Mouse (Mus musculus) heart, postnatal 4 days (tissue): Measurements from ENCODE around the gene Hydin. TPM values are rescaled to one million over a fixed set of nuclear protein-coding genes. Genes with fewer than 3 reads are reported as not detected.
"Not testable (repeated sequence)": the region's sequence is repeated elsewhere in the genome, so short reads cannot be mapped to it uniquely, and the experiment has no call there.

ENCODE experiments used
- DNase-seq: peaks from one replicate; pipeline ENCODE4 v3.0.0; 2021
- total RNA-seq, 2 experiments: library from RNA; stranded (reverse); gene quantifications; 2 replicates each; pipeline ENCODE4 v1.2.3; 2021

Hydin gene
- total RNA-seq, 2 experiments from 2014 or later = 0.14 to 0.16 TPM

- no peak for DNase-seq
These were observed 72.7 kb downstream of the Hydin start for GRCm38 (mm10) chr8:110339447-110339846.

DNA sequence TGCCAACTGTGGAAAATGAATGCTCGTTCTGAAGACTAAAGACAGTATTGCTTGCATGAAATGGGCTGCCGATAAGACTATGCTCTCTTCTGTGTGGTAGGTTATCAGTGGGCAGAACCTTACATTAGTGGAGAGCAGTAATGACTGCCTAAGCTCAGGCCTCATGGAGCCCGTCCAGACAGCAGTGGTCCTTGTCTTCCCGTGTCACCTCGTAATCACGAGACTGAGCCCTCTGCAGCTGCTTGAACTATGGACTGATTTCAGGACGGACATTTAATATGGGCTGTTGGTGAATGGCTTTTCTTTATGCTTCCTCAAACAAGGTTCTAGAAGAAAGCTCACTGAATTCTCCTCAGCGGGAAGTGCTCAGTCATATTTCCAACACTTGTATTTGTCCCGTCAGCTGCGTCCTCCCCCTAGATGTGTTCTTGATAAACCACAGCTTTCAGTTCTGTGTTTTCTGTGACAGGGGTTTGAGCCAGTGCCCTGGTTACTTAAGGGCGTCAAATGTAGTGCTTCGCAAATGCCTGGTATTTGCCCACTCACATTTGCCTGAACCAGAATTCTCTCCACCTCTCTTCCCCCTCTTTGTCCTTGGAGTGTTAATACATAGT, 73.4 kb downstream of the Hydin start:
- DNase-seq = no peak

GRCm38 (mm10) chr8:110345697-110346394, 79.1 kb downstream of the Hydin start:
- DNase-seq = no peak

GRCm38 (mm10) chr8:110346915-110347314, 80.1 kb downstream of the Hydin start:
- no peak for DNase-seq

DNA sequence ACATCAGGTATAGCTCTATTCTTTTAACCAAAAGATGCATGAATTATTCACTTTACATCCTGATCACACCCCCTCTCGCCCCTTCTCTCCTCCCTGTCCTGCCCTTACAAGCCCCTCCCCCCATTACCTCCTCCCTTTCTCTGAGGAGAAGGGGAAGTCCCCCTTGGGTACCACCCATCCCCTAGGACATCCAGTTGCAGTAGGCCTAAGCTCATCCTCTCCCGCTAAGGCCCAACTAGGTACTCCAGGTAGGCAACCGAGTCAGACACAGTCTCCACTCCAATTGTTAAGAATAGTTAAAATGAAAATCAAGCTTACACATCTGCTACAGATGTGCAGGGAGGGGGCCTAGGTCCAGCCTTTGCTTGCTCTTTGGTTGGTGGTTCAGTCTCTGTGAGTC, 83.9 kb downstream of the Hydin start:
- DNase-seq = no peak

- DNase-seq = no peak
These were observed 85.1 kb downstream of the Hydin start for GRCm38 (mm10) chr8:110351909-110352308.

- no peak for DNase-seq
These were observed 96.2 kb downstream of the Hydin start for GRCm38 (mm10) chr8:110362975-110363374.

- DNase-seq = no peak
These were observed 106.1 kb downstream of the Hydin start for GRCm38 (mm10) chr8:110372836-110373235.

- DNase-seq = no peak
These were observed 106.9 kb downstream of the Hydin start for GRCm38 (mm10) chr8:110373695-110374094.

DNA sequence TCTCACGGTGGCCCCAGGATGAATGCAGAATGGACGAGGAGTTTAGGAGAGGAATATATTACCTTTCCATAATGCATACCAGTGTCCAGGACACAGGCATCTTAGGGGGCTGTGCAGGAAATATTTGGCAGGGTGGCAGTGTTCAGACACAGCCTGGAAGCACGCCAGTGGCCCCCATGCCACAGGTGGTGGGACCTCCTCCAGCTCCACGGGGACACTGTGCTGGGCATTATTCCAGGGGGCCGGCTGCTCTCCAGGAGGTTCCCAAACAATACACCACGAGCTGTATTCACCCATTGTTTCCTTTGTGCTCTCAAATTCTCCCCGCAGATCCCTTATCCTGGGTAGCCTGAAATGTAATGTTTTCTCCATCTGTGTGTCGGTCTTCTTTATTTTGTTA, 116.0 kb downstream of the Hydin start:
- DNase-seq = peak; percentile 10

DNA sequence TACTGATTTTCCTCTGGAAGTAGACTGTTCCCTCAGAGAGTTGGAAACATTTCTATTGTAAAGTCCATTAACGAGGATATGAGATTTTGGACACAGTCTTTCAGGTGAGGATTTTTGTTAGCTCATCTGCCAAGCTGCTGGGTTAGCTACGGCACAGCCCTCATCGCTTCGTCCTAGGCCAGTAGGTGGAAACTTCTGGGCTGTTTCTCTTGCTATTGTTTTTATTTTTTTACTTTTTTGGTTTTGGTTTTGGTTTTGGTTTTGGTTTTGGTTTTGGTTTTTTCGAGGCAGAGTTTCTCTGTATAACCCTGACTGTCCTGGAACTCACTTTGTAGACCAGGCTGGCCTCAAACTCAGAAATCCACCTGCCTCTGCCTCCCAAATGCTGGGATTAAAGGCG, 117.9 kb downstream of the Hydin start:
- not testable (repeated sequence) for DNase-seq

DNA sequence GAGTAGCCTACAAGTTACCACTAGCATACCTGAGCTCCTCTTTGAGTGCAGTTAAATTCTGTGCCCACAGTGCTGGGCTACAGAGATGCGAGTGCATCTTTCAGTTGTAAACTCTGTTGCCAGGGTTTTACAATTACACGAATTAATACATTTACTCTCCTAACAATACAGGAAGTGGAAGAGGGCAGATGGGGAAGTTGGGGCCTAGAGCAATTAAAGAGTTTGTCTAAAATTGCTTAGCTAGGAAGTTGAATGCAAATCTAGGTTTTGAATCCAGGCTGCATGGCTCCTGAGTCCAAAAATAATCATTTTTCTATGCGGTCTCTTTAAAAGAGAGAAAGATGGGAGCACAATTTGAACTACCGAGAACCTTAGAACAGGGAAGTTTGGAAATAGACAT, 128.9 kb downstream of the Hydin start:
- DNase-seq = no peak

- DNase-seq = no peak
These were observed 133.8 kb downstream of the Hydin start for GRCm38 (mm10) chr8:110400536-110400935.

- no peak for DNase-seq
These were observed 135.5 kb downstream of the Hydin start for GRCm38 (mm10) chr8:110402311-110402710.

GRCm38 (mm10) chr8:110404516-110404915, 137.7 kb downstream of the Hydin start:
- no peak for DNase-seq

DNA sequence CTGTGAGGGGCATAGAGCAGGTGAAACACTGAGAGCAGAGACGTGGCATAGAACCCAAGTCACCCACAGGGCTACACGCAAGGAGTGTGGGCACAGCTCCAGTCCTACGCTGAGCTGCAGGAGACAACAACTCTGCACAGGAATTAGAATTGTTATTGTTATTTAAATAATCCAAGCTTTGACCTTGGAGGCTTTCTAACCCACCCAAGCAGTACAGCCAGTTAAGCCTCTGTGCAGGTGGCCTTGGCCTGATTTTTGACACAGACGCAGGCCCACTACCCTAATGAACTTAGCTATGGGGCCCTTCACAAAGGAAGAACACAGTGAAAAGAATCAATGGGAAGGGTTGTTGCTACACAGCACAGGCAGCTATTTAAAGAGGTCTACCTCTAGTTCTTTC, 148.3 kb downstream of the Hydin start:
- no peak for DNase-seq

DNA sequence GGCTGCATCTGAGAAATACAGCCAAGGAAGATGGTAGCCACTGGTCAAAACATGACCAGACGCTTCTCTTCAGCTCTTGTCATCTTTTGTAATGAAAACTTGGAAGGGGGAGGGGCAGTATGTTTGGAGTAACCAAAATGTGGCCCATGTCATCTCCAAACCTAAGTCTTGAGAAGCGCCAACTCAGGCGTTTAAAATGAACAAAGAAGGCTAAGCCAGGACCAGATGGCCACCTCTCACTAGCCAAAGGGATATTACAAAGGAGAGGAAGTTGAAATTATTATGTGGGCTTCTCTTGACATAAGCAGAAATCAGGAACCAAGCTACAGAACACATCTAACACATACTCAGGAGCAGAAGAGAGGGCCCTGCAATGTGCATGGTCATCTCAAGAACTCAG, 150.2 kb downstream of the Hydin start:
- no peak for DNase-seq

DNA sequence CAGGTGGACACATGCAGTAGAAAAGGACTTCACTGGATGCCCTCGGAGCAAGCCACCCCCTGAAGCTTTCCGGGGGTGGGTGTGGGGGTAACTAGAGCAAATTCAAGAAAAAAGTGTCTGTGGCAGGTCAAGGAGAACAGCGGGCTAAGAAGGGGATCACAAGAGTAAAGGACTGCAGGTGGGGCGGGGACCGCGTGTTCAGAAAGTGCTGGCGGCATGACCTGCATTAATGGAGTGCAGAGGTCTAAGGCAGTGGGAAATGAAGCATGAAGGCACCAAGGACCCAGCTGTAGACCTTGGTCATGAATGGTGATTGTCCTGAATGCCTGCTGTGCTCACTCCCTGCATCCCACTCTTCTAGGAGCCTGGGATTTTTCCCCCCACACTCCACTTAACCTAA, 151.0 kb downstream of the Hydin start:
- no peak for DNase-seq

DNA sequence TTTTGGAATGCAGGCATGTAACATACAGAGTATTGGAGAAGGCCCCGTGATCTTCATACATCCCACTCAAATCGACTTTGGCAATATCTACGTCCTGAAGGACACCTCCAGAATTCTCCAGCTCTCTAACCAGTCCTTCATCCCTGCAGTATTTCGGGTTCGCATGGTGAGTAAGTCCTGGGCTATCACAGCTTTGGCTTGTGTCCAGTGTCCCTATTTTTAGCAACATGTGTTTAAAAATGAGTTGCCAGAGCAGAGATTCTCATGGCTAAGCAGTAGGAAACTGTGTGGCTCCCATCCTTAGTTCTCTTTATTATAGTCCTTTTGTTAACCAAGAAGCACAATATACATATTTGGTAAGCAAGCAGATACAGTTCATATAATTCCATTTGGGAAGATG, 152.9 kb downstream of the Hydin start:
- peak; percentile 37 for DNase-seq

- no peak for DNase-seq
These were observed 153.4 kb downstream of the Hydin start for GRCm38 (mm10) chr8:110420221-110420620.

- no peak for DNase-seq
These were observed 157.4 kb downstream of the Hydin start for GRCm38 (mm10) chr8:110424146-110424545.

- DNase-seq = no peak
These were observed 164.6 kb downstream of the Hydin start for GRCm38 (mm10) chr8:110431340-110431739.

GRCm38 (mm10) chr8:110440528-110440927, 173.8 kb downstream of the Hydin start:
- no peak for DNase-seq

DNA sequence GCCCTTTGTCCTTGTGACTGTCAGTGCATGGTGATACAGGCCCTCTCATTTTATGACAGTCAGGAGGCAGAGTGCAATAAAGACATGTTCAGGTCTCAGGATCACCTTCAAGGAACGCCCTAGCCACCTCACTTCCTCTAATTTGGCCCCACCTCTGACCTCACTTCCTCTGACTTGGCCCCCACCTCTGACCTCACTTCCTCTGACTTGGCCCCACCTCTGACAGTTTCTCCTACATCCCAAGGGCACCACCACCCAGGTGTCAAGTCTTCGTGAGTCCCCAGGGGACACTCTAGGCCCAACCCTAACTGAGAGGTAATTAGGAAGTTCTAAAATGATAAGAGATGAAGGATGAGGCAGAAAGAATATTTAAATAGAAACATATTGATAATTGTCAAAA, 177.5 kb downstream of the Hydin start:
- DNase-seq = no peak

GRCm38 (mm10) chr8:110450463-110450862, 183.7 kb downstream of the Hydin start:
- DNase-seq = no peak
